Comparison of ENCODE assay signal across 8 mouse cellular contexts in the genomic region with DNA sequence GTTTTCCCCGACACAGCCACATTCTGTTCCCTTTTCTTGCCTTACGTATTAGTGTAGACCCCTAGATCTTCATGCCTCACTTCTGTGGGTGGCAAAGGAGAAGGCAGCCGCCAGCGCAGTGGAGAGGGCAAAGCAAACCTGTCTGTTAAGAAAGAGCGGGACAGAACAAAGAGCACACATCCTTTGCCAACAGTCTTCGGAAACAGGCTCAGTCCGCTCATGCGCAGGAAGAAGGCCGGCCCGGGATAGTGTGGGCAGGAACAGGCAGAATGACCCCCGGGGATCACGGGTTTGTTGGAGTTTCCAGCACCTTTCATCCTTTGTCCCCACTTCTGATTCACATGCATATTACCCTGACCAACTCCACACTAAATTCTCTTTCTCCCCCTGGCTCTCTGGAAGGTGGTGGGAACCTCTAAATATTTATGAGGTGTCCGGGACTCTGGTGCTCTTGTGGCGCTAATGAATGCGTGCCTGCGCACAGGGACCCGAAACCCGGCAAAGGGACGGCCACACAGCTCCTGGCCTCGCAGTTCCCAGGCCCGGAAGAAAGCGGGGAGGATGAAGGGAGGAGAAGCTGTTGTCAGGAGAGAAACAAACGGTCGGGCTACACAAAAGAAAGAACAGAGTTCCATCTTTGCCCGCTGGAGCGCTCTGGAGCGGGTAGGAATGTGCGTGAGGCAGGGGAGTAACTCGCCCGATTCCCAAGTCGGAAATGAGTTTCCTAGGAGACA. TPM values are rescaled to one million over a fixed set of nuclear protein-coding genes. Genes with fewer than 3 reads are reported as not detected.
DNase-seq lines count a peak whose midpoint lies in the region; ATAC-seq and TF ChIP-seq lines count a peak whose summit lies in the region.

No protein-coding gene starts in this region.

- H3K4me1 ChIP-seq in hindbrain, embryonic 13.5 days (replicated peaks) = peaks cover 33% of the 10 kb centered on the region
- peaks cover 24% of the 10 kb centered on the region for H3K4me1 ChIP-seq in lung, embryonic 15.5 days

- peak; percentile 70 for ATAC-seq in common myeloid progenitor, adult 5-6 weeks (replicated peaks; ENCODE audit: low read depth, poor library complexity, severe bottlenecking)
- peak; percentile 94 for ATAC-seq in hindbrain, embryonic 13.5 days (ENCODE audit: low FRiP score)
- peak; percentile 88; the same call in 1 of the 2 replicates for ATAC-seq in lung, embryonic 15.5 days (ENCODE audit: borderline replicate concordance, extremely low read depth, low FRiP score, low TSS enrichment)

- peak overlapping the region; percentile 88 for H3K27ac ChIP-seq in gastrocnemius, adult 2 months
- H3K27ac ChIP-seq in hindbrain, embryonic 13.5 days = peak overlapping the region; percentile 96
- peak overlapping the region; percentile 83 for H3K27ac ChIP-seq in lung, embryonic 15.5 days

- peak overlapping the region; percentile 80 for H3K4me3 ChIP-seq in gastrocnemius, adult 2 months
- peak overlapping the region; percentile 43 for H3K4me3 ChIP-seq in hindbrain, embryonic 13.5 days
- peak overlapping the region; percentile 44 for H3K4me3 ChIP-seq in lung, embryonic 15.5 days

- intact Hi-C loops in gastrocnemius, adult 2 months (cut with DNase I) = loop anchor here (5.0 kb wide), 1 partner anchor 157 kb away; no protein-coding TSS in a partner anchor

- WGBS in hindbrain, embryonic 13.5 days = under 1% methylated on average over 31 of the region's 31 CpGs
- WGBS in lung, embryonic 15.5 days = 1% methylated on average over 31 of the region's 31 CpGs

- H3K9ac ChIP-seq in hindbrain, embryonic 13.5 days = peak overlapping the region; percentile 75
- H3K9ac ChIP-seq in lung, embryonic 15.5 days = peak overlapping the region; percentile 50

- no peaks in the 10 kb centered on the region for H3K9me3 ChIP-seq in hindbrain, embryonic 13.5 days
- no peaks in the 10 kb centered on the region for H3K9me3 ChIP-seq in lung, embryonic 15.5 days

- TF ChIP-seq CTCF in gastrocnemius, adult 2 months (IDR thresholded peaks at IDR 0.05) = peak; percentile 36

- no peaks in the 10 kb centered on the region for H3K27me3 ChIP-seq in hindbrain, embryonic 13.5 days
- H3K27me3 ChIP-seq in lung, embryonic 15.5 days = no peaks in the 10 kb centered on the region

- no peaks in the 10 kb centered on the region for H3K36me3 ChIP-seq in hindbrain, embryonic 13.5 days
- H3K36me3 ChIP-seq in lung, embryonic 15.5 days = no peaks in the 10 kb centered on the region

- DNase-seq in adrenal gland, adult 2 months = peak; percentile 87
- peak; percentile 81 for DNase-seq in gastrocnemius, adult 2 months
- DNase-seq in layer of hippocampus, postnatal 25 days (ENCODE audit: extremely low spot score in 1 of 2, low spot score in 1 of 2) = peak; percentile 55 to 56
- DNase-seq in ovary, postnatal 14 days (ENCODE audit: low spot score) = peak; percentile 44
- peak; percentile 58 for DNase-seq in yolk sac, embryonic 10.5 days (ENCODE audit: low spot score)

- H3K4me2 ChIP-seq in hindbrain, embryonic 13.5 days = peak overlapping the region; percentile 63
- peak overlapping the region; percentile 81 for H3K4me2 ChIP-seq in lung, embryonic 15.5 days

RNA-seq across cellular contexts. Expression of a gene that starts 15.5 kb away (rescaled TPM):
- total RNA-seq in adrenal gland, adult 2 months (2021) = 100 to 1,000 TPM; 221 to 236 TPM
- polyA plus RNA-seq in adrenal gland, adult 2 months (2012; rRNA removed) = 61.6 and 97.6 TPM in 2 replicates
- total RNA-seq in common myeloid progenitor, adult 5-6 weeks (2017) = 67.2 and 79.6 TPM in 2 replicates
- 100 to 1,000 TPM; 236 to 397 TPM for total RNA-seq in gastrocnemius, adult 2 months (2021)
- 47.6 and 52.5 TPM in 2 replicates for polyA plus RNA-seq in hindbrain, embryonic 13.5 days (2015; fragmentation: Nextera tagmentation; extraction: Ambion mirVana)
- total RNA-seq in layer of hippocampus, postnatal 25 days (2021) = 100 to 1,000 TPM; 413 to 454 TPM
- polyA plus RNA-seq in lung, embryonic 15.5 days (2015; fragmentation: Nextera tagmentation; extraction: Ambion mirVana) = 28.5 and 33.3 TPM in 2 replicates

Comparison
In these comparisons a context has a peak if more than half of its experiments do, and no peak if none do; other contexts are left out.
1. Peak in every context shown above with its lines: DNase-seq, ATAC-seq, H3K4me3 ChIP-seq and H3K27ac ChIP-seq.